Mouse (Mus musculus): ENCODE results near the gene Shroom3. TPM values are rescaled to one million over a fixed set of nuclear protein-coding genes. Genes with fewer than 3 reads are reported as not detected.

The Shroom3 gene
- total and polyA plus RNA-seq, 3 experiments = not detected

GRCm38 (mm10) chr5:92797981-92798380 lies 114.7 kb downstream of the Shroom3 start:
- no peaks in the 10 kb centered on the region for H3K36me3 ChIP-seq (ENCODE audit: control insufficient read depth in 1 of 2, insufficient read depth in 2 of 2, low read length in 2 of 2)
- H3K9ac ChIP-seq (ENCODE audit: control insufficient read depth, low read depth, low read length, poor library complexity, severe bottlenecking) = no peak overlapping the region
- no peak overlapping the region for H3K27ac ChIP-seq (ENCODE audit: control insufficient read depth, low read depth, low read length)
- no peak for DNase-seq (ENCODE audit: low read depth, low spot score)
- H3K9me3 ChIP-seq (replicated peaks; ENCODE audit: insufficient read depth, low read length) = no peaks in the 10 kb centered on the region
- H3K4me1 ChIP-seq (ENCODE audit: control insufficient read depth in 1 of 2, insufficient read depth in 2 of 2, low read length in 2 of 2) = no peaks in the 10 kb centered on the region
- H3K27me3 ChIP-seq (ENCODE audit: control insufficient read depth in 1 of 2, insufficient read depth in 2 of 2, low read length in 2 of 2) = no peaks in the 10 kb centered on the region
- no peak for TF ChIP-seq E2F4 (IDR thresholded peaks at IDR 0.05; ENCODE audit: borderline replicate concordance, low read depth, low read length)
- TF ChIP-seq MYB (IDR thresholded peaks at IDR 0.05; ENCODE audit: low read depth, low read length) = no peak
- no peak for TF ChIP-seq EP300 (IDR thresholded peaks at IDR 0.05; ENCODE audit: low read depth in 1 of 2, low read length in 2 of 2)
- TF ChIP-seq RCOR1 (IDR thresholded peaks at IDR 0.05; ENCODE audit: low read depth, low read length) = no peak
- TF ChIP-seq USF1 (IDR thresholded peaks at IDR 0.05; ENCODE audit: low read depth, low read length) = no peak
- no peak for TF ChIP-seq GATA1 (IDR thresholded peaks at IDR 0.05; ENCODE audit: low read depth, low read length)
- TF ChIP-seq MEF2A (IDR thresholded peaks at IDR 0.05; ENCODE audit: extremely low read depth, insufficient replicate concordance, low read depth, low read length, poor library complexity, severe bottlenecking) = no peak
- no peak for TF ChIP-seq CHD2 (IDR thresholded peaks at IDR 0.05; ENCODE audit: low read length)
- no peak for TF ChIP-seq POLR2A (IDR thresholded peaks at IDR 0.05; ENCODE audit: control insufficient read depth in 1 of 2, insufficient read depth in 1 of 2, low read depth in 1 of 2, low read length in 2 of 2, poor library complexity in 1 of 2)
- TF ChIP-seq SIN3A (IDR thresholded peaks at IDR 0.05; ENCODE audit: low read length) = no peak
- no peak for TF ChIP-seq MXI1 (IDR thresholded peaks at IDR 0.05; ENCODE audit: low read depth, low read length)
- TF ChIP-seq NRF1 (IDR thresholded peaks at IDR 0.05; ENCODE audit: insufficient read depth, low read depth, low read length, poor library complexity, severe bottlenecking) = no peak
- TF ChIP-seq RAD21 (IDR thresholded peaks at IDR 0.05; ENCODE audit: low read depth, low read length) = no peak
- H3K79me2 ChIP-seq (ENCODE audit: control insufficient read depth, insufficient read depth, low read length, poor library complexity) = no peaks in the 10 kb centered on the region
- H3K4me3 ChIP-seq (ENCODE audit: control insufficient read depth in 1 of 2, insufficient read depth in 1 of 2, low read depth in 2 of 2, low read length in 2 of 2) = no peak overlapping the region

DNA sequence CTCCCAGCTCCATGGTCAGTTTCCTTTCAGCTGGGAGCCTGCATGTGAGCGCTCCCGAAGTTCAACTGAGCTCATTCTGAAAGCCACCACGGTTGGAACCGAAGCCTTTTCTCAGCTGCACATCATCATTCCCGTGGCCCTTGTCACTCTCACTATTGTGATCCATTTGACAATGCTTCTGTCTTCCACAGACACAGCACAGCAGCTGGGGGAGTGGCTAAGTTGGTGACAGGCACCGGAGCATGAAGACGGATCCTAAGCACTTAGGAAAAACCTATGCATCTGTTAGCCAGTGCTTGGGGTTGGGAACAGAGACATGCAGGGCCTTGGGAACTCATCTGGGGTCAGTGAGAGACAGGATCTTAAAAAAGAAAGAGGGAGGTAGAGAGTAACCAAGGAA lies 121.1 kb downstream of the Shroom3 start:
- no peak for TF ChIP-seq POLR2AphosphoS5 (IDR thresholded peaks at IDR 0.05; ENCODE audit: borderline replicate concordance, low read depth, low read length)
- no peak for TF ChIP-seq UBTF (IDR thresholded peaks at IDR 0.05; ENCODE audit: borderline replicate concordance, insufficient read depth, low read depth, low read length)
- no peak for TF ChIP-seq ZC3H11A (IDR thresholded peaks at IDR 0.05; ENCODE audit: low read depth, low read length)
- TF ChIP-seq TCF12 (IDR thresholded peaks at IDR 0.05; ENCODE audit: low read depth, low read length) = no peak
- TF ChIP-seq MAX (IDR thresholded peaks at IDR 0.05; ENCODE audit: low read length) = no peak
- no peak for TF ChIP-seq ETS1 (IDR thresholded peaks at IDR 0.05; ENCODE audit: low read depth, low read length)
- TF ChIP-seq MYB (IDR thresholded peaks at IDR 0.05; ENCODE audit: low read depth, low read length) = no peak
- Histone ChIP-seq H3K27ac (ENCODE audit: control insufficient read depth, low read depth, low read length) (no peak overlapping the region), H3K36me3 (ENCODE audit: control insufficient read depth in 1 of 2, insufficient read depth in 2 of 2, low read length in 2 of 2) (no peaks in the 10 kb centered on the region), H3K79me2 (ENCODE audit: control insufficient read depth, insufficient read depth, low read length, poor library complexity) (no peaks in the 10 kb centered on the region), H3K4me3 (ENCODE audit: control insufficient read depth in 1 of 2, insufficient read depth in 1 of 2, low read depth in 2 of 2, low read length in 2 of 2) (no peak overlapping the region), H3K9me3 (replicated peaks; ENCODE audit: insufficient read depth, low read length) (no peaks in the 10 kb centered on the region), H3K4me1 (ENCODE audit: control insufficient read depth in 1 of 2, insufficient read depth in 2 of 2, low read length in 2 of 2) (no peaks in the 10 kb centered on the region), H3K27me3 (ENCODE audit: control insufficient read depth in 1 of 2, insufficient read depth in 2 of 2, low read length in 2 of 2) (no peaks in the 10 kb centered on the region), H3K9ac (ENCODE audit: control insufficient read depth, low read depth, low read length, poor library complexity, severe bottlenecking) (no peak overlapping the region)
- DNase-seq (ENCODE audit: low read depth, low spot score) = no peak
